Mouse (Mus musculus) MEL-GATA-1-ER (cell line): ENCODE measurements around the gene Scamp2.

Source experiments
- DNase-seq: peaks from one replicate; pipeline ENCODE4 v3.0.0-alpha.2; 2012; ENCODE audit warnings: low read depth; ENCODE audit errors: extremely low read depth

Gene Scamp2

GRCm38 (mm10) chr9:57625674-57626500, 65.1 kb downstream of the Scamp2 start:
- no peak for DNase-seq

GRCm38 (mm10) chr9:57627191-57627590, 66.4 kb downstream of the Scamp2 start:
- DNase-seq: no peak

- DNase-seq: no peak
Measured at GRCm38 (mm10) chr9:57627892-57628291, 67.1 kb downstream of the Scamp2 start.

GRCm38 (mm10) chr9:57628717-57629116, 68.0 kb downstream of the Scamp2 start:
- DNase-seq: no peak

GRCm38 (mm10) chr9:57629118-57629874, 68.6 kb downstream of the Scamp2 start:
- no peak for DNase-seq

GRCm38 (mm10) chr9:57633481-57634024, 72.8 kb downstream of the Scamp2 start:
- no peak for DNase-seq

GRCm38 (mm10) chr9:57637272-57637671, 76.5 kb downstream of the Scamp2 start:
- DNase-seq: no peak

GRCm38 (mm10) chr9:57637741-57638322, 77.1 kb downstream of the Scamp2 start:
- DNase-seq: no peak
